Mouse (Mus musculus) adrenal gland, adult 2 months (tissue): ENCODE results near the gene Polk. TPM values are rescaled to one million over a fixed set of nuclear protein-coding genes. Genes with fewer than 3 reads are reported as not detected.
A peak's percentile ranks its signal among the peaks of the same experiment; 100 is the strongest.

Experiments used
- DNase-seq: peaks from one replicate; pipeline ENCODE4 v3.0.0; 2021
- polyA plus RNA-seq: library from polyadenylated mRNA; depleted of rRNA; stranded (reverse); fragments of >200 nt; gene quantifications from 2 replicates; pipeline ENCODE4 v1.2.3, GENCODE M21; 2012; rRNA removed
- total RNA-seq, 2 experiments: library from RNA; stranded (reverse); gene quantifications; 2 replicates each; pipeline ENCODE4 v1.2.3; 2021

Polk gene
- total and polyA plus RNA-seq, 3 experiments, result 2.8 to 28.5 (median 21.8) TPM

- DNase-seq, result no peak
Observed at GRCm38 (mm10) chr13:96465315-96465714, 77.1 kb downstream of the Polk start.

GRCm38 (mm10) chr13:96462644-96463043 lies 79.7 kb downstream of the Polk start:
- no peak for DNase-seq

DNA sequence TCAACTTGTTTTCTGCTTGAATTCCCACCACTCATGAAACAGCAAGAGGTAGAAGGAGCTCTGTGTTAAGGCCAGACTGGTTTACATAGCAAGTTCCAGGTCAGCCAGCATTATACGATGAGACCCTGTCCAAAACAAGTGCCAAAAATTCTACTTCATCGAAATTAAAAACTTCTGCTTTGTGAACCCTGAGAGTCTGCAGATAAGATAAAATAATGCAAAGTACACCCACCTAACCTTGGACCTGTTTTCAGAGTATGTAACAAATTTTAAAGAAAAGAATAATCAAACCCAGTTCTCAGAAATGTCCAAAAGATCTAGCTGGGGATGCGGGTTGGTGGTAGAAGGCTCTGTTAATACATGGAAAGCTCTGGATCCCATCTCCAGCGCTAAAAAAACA lies 83.8 kb downstream of the Polk start:
- no peak for DNase-seq

DNA sequence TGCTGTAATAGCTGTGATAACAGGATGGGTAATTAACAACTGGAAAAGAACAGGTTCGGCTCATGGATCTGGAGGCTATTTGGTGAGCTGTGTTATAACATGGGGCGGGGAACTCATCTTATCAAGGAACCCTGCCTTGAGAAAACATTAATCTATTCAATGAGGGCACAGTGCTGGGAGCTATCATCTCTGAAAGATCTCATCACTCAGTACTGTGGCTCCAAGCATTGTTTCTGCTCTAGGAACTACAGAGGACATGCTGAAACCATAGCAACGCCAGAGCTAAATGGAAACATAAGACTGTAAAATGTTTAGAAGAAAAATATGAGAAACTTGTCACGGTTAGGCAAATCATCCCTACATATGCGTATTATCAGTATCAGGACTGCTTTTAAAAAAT lies 84.4 kb downstream of the Polk start:
- DNase-seq, result no peak

DNA sequence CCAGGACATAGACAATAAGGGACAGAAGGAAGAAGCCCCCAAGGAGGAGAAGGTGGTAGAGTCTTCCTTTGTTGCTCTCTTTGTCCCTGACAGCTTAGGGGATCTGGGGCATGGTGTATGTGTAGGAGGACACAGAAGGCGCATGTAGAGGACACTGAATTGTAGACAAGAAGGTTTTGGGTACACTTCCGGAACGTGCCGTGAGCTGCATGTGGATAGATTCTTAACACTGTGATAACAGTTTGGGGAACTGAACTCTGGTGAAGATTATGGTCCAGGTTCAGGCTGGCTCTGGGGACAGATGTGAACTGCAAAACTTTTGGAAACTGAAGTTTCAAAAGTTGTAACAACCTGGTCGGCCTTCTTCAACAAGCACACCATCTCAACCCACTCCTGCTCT lies 84.8 kb downstream of the Polk start:
- DNase-seq, result no peak

- no peak for DNase-seq
Observed at GRCm38 (mm10) chr13:96454288-96454687, 88.1 kb downstream of the Polk start.

DNA sequence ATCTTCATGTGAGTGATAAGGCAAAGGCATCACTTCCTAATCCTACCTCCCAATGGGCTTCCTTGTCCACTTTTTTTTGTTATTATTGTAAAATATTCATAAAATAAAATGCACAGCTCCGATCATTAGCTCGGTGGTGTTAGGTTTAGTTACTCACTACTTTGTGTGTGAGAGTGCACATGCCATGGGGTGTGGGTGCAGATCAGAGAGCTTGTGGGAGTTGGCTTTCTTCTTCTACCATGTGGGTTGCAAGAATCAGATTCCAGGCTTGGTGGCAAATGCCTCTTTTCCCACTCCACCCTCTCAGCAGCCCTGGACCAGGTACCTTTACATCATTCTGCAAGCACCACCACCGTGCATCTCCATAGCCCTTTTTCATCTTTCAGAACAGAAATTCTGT lies 89.8 kb downstream of the Polk start:
- no peak for DNase-seq

GRCm38 (mm10) chr13:96451386-96452140 lies 90.8 kb downstream of the Polk start:
- no peak for DNase-seq

DNA sequence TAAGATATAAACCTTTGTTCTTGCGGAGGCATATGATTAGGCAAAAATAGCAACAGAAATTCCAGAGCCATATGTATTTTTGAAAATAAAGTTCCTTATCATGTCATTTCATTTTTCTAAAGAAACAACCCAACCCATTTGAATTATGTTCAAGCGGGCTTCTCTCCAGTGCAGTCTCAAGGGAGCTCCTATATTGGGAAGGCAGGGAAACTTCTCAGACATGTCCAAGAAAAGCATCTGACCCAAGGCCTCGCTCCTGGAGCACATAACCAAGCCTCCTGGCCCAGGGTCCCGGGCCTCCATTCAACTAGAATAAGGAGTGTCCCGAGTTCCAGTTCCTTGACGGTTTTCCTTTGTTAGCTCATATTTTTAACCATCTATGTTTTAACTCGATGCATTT lies 91.5 kb downstream of the Polk start:
- no peak for DNase-seq

DNA sequence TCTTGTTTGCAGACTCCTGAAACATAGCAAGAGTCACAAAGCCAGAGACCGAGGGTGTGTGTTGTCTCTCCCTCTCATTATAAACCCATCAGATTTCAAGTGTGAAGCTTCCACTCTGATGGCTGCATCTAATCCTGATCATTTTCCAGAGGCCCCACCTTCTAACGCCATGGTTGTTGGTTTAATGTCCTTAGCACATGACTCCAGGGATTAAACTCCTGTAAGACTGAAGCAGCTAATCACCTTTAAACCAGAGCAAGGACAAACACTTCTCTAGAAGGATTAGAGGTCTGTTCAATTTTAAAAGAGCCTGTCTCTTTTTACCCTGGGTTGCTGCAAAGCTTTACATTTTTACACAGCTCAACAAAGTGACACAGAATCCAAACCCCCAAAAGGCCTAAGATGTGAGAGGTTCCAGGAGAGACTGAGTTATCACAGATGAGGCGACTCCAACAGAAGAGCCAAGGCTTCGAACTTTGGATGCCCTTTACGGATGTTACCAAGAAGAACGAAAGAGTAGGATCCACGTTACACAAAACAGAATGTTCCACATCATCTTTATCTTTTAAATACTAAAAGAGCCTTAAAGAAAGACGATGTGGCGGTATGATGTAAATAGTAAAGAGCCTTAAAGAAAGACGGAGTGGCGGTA lies 92.0 kb downstream of the Polk start:
- DNase-seq, result no peak

DNA sequence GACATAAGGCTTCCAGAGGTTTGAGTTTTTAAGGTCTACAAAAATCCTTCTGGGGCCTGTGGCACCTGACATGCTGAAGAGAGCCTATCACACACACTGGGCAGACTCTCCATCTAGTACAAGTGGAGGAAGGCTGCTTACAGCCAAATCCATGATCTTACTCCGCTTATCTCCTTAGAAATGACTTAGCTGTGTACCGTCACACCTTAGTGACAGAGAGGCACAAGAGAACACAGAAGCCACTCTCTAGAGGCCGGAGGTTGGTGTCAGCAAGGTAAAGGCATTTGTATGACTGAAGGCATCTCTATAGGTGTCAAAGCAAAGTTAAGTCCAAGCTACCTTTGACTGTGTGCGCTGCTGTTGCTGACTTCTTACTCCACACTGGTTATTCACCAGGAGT lies 101.9 kb downstream of the Polk start:
- DNase-seq, result no peak

DNA sequence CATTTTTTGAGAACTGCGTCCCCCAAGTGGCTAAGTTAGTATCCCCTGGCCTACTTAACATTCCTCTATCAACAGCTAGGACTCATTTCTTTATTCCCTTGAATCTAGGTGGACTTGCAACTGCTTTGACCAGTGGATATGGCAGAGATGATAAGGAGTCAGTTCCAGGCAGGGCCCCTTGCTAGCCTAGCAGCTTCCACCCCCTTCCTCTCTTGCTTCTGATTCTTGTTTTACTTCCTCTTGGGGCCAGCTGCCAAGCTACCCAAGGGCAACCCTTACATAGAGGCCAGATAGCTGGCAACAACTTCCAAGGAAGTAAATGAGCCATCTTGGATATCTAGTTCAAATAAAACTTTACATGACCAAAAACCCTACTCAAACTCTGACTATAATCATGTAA lies 105.5 kb downstream of the Polk start:
- DNase-seq, result no peak

DNA sequence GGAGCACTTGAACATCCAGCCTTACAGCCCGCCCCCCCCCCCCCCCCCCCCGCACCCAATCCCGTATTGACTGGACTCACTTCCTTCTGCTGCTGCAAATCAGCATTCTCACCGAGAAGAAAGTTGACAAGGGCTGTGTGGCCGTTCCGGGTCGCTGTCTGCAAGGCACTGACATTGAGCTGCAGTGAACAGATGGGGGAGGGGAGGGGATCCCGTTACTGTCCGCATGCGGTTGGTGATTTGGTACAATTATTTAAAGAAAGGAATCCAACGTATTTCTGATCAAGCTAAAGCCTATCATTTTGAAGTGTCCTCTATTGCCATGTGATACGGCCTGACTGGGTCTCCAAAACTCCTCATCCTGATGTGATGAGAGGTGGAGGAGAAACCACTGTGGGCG lies 106.6 kb downstream of the Polk start:
- DNase-seq, result no peak

- no peak for DNase-seq
Observed at GRCm38 (mm10) chr13:96434899-96435331, 107.5 kb downstream of the Polk start.

DNA sequence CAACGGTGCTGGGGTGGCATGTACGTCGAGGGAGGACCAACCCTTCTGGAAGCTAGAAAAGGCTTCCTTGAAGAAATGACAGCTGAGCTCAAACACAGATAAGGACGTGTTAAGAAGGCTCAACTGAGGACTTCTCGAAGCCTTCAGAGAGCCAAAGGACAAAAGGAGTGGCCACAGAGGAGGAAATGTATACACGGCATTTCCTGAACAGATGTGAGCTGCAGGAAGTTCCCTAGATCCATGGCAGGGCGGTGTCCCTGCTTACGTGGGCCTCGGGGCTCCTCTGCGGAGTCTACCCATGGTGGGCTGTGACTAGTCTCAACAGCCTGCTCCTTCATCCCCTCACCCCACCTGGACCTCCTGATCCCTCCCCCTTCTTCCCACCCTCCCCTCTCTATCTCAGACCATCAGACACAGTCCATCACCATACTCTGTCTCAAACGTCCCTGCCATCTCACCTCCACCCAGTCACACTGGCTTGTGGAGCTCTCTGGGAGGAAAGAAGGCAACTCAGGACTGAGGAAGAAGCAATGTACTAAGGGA lies 108.7 kb downstream of the Polk start:
- no peak for DNase-seq

DNA sequence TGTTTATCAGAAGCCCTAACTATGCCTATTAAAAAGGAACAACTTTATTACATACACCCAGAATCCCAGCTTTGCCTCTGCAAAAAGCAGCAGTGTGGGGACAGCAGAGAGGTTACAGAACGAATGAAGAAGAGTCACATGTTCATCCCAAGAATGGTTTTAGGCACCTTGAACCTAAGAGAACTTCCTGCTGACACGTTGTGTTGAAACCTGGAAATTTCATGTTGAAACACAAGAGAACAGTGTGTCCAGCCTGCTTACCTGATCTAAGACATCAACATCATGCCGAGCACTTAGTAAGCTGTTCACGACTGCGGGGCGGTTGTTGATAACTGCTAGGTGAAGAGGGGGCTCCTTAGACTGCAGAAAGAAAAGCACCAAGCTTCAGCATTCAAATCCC lies 109.3 kb downstream of the Polk start:
- no peak for DNase-seq

GRCm38 (mm10) chr13:96432376-96432811 lies 110.0 kb downstream of the Polk start:
- DNase-seq, result peak; percentile 60

DNA sequence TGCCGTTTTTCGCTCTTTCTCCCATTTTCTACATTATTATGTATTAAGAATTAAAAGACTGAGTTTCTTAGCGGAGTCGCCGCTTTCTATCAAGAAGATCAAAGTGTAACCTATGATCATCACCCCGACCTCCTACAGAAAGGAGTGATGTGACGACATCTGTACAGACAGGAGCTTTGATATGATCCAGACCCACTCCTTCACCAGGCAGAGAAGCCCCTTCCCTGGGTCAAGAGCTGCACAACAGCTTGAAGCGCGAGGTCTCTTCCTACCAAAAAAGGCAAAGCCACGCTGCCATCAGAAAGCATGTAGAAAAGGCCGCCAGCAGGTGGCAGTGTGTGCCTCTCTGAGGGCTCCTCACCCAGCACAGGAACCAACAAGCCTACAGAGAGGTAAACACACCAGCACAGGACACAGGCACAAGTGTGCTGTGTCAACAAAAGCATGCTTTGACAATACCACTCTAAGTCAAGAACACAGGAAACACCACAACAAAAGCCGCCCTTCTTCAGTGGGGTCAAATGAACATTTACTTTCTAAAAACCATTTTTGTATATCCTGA lies 110.7 kb downstream of the Polk start:
- DNase-seq, result peak; percentile 89

Other genes starting within 250 kb of the Polk start
- gene Poc5, start 154.3 kb downstream of the Polk start, total RNA-seq, result 10 to 100 TPM; 10.2 to 15.5 TPM
- gene Poc5, start 154.3 kb downstream of the Polk start, polyA plus RNA-seq, result 3.0 and 3.6 TPM in 2 replicates
- under 1 TPM; 0.52 to 0.81 TPM for gene Ankdd1b, start 71.4 kb downstream of the Polk start, total RNA-seq
- 0.37 and 0.92 TPM in 2 replicates for gene Ankdd1b, start 71.4 kb downstream of the Polk start, polyA plus RNA-seq
- gene Gm17622, start 51.8 kb downstream of the Polk start, total RNA-seq, result not detected
- not detected in 2 replicates for gene Gm17622, start 51.8 kb downstream of the Polk start, polyA plus RNA-seq
- gene Col4a3bp, start within 50 bp of the Polk start, total RNA-seq, result 10 to 100 TPM; 60.0 to 93.8 TPM
- gene Col4a3bp, start within 50 bp of the Polk start, polyA plus RNA-seq, result 30.3 and 45.3 TPM in 2 replicates
- gene Hmgcr, start 128.4 kb upstream of the Polk start, total RNA-seq, result 100 to 1,000 TPM in 1 of 2 experiments, 10 to 100 TPM in 1; 33.6 to 276 TPM
- 16.3 and 40.0 TPM in 2 replicates for gene Hmgcr, start 128.4 kb upstream of the Polk start, polyA plus RNA-seq
- under 1 TPM in 1 of 2 experiments, not detected in 1; 0.17 TPM for gene Ankrd31, start 205.7 kb upstream of the Polk start, total RNA-seq
- gene Ankrd31, start 205.7 kb upstream of the Polk start, polyA plus RNA-seq, result not detected in 2 replicates